Mouse (Mus musculus) Muller cell, postnatal 12 days (primary cell): ENCODE measurements around the gene Dnajc15.
"Not testable (repeated sequence)": the region's sequence is repeated elsewhere in the genome, so short reads cannot be mapped to it uniquely, and the experiment has no call there.

ENCODE experiments used
- DNase-seq: peaks from one replicate; pipeline ENCODE4 v3.0.0-alpha.2; 2015; ENCODE audit errors: inconsistent ontology term

Gene Dnajc15

GRCm38 (mm10) chr14:77874304-77875241 lies at the start of gene Dnajc15:
Gene Dnajc15 (minus strand): TSS chr14:77875125.
- peak; percentile 86 for DNase-seq

GRCm38 (mm10) chr14:77923076-77923865 lies 48.3 kb upstream of the Dnajc15 start:
- DNase-seq, result no peak

GRCm38 (mm10) chr14:77921641-77922040 lies 46.7 kb upstream of the Dnajc15 start:
- no peak for DNase-seq

- DNase-seq, result no peak
Observed at GRCm38 (mm10) chr14:77915776-77916175, 40.9 kb upstream of the Dnajc15 start.

GRCm38 (mm10) chr14:77906586-77906985 lies 31.7 kb upstream of the Dnajc15 start:
- no peak for DNase-seq

GRCm38 (mm10) chr14:77905466-77905865 lies 30.5 kb upstream of the Dnajc15 start:
- DNase-seq, result no peak

GRCm38 (mm10) chr14:77904171-77904762 lies 29.3 kb upstream of the Dnajc15 start, which contains the start of gene Epsti1:
Gene Epsti1 (plus strand): TSS chr14:77904239.
- no peak for DNase-seq

GRCm38 (mm10) chr14:77902541-77902940 lies 27.6 kb upstream of the Dnajc15 start:
- no peak for DNase-seq

GRCm38 (mm10) chr14:77895951-77896350 lies 21.0 kb upstream of the Dnajc15 start:
- no peak for DNase-seq

- DNase-seq, result no peak
Observed at GRCm38 (mm10) chr14:77889911-77890310, 15.0 kb upstream of the Dnajc15 start.

GRCm38 (mm10) chr14:77886941-77887340 lies 12.0 kb upstream of the Dnajc15 start:
- no peak for DNase-seq

GRCm38 (mm10) chr14:77886376-77886775 lies 11.5 kb upstream of the Dnajc15 start:
- no peak for DNase-seq

GRCm38 (mm10) chr14:77882669-77883068 lies 7.7 kb upstream of the Dnajc15 start:
- peak; percentile 69 for DNase-seq

- DNase-seq, result peak; percentile 26
Observed at GRCm38 (mm10) chr14:77881998-77882397, 7.1 kb upstream of the Dnajc15 start.

GRCm38 (mm10) chr14:77877876-77878275 lies 3.0 kb upstream of the Dnajc15 start:
- not testable (repeated sequence) for DNase-seq

- no peak for DNase-seq
Observed at GRCm38 (mm10) chr14:77876199-77876598, 1.3 kb upstream of the Dnajc15 start.

GRCm38 (mm10) chr14:77871380-77871975 lies 3.4 kb downstream of the Dnajc15 start:
- no peak for DNase-seq

- DNase-seq, result no peak
Observed at GRCm38 (mm10) chr14:77870926-77871325, 4.0 kb downstream of the Dnajc15 start.

- DNase-seq, result no peak
Observed at GRCm38 (mm10) chr14:77867601-77868000, 7.3 kb downstream of the Dnajc15 start.

GRCm38 (mm10) chr14:77864510-77864909 lies 10.4 kb downstream of the Dnajc15 start:
- no peak for DNase-seq

- DNase-seq, result no peak
Observed at GRCm38 (mm10) chr14:77864051-77864450, 10.9 kb downstream of the Dnajc15 start.
